Mouse (Mus musculus) Patski (cell line): Measurements from ENCODE around the gene C1ql4. TPM values are rescaled to one million over a fixed set of nuclear protein-coding genes. Genes with fewer than 3 reads are reported as not detected.

Source experiments
- ATAC-seq: fragments of 100-300 bp; one replicate; pipeline ENCODE4 v1.8.0; 2021
- CTCF ChIA-PET: fragments of 350-600 bp; sonication (Branson Sonifier 250); formaldehyde crosslinking; loops from one replicate; lab custom pipeline; 2022; ENCODE audit warnings: inconsistent platforms; lab: Charles Lee
- POLR2A ChIA-PET: fragments of 350-600 bp; sonication (Branson Sonifier 250); formaldehyde crosslinking; loops from one replicate; lab custom pipeline; 2022; ENCODE audit warnings: antibody characterized with exemption, inconsistent platforms; lab: Charles Lee
- DNase-seq: peaks from one replicate; pipeline ENCODE4 v3.0.0-alpha.2; 2011; ENCODE audit warnings: low read depth, low spot score
- H3K27me3 ChIP-seq: fragments of 371-371 bp; one replicate; pipeline ENCODE4 v1.5.1; 2021
- CTCF ChIP-seq: fragments of 100-300 bp; IDR thresholded peaks from one replicate; pipeline ENCODE4 v1.5.1; 2021
- in situ Hi-C: fragments of 300-500 bp; cut with MboI; formaldehyde crosslinking; loops from 3 replicates; pipeline ENCODE4 v1.11.1; 2018; ENCODE audit warnings: low pct_unique_long_range_greater_than_20kb, mixed read lengths
- polyA plus RNA-seq: library from polyadenylated mRNA; unstranded; gene quantifications from one replicate; pipeline ENCODE4 v1.2.3, GENCODE M21; 2021

The C1ql4 gene
- polyA plus RNA-seq = 0.24 TPM

DNA sequence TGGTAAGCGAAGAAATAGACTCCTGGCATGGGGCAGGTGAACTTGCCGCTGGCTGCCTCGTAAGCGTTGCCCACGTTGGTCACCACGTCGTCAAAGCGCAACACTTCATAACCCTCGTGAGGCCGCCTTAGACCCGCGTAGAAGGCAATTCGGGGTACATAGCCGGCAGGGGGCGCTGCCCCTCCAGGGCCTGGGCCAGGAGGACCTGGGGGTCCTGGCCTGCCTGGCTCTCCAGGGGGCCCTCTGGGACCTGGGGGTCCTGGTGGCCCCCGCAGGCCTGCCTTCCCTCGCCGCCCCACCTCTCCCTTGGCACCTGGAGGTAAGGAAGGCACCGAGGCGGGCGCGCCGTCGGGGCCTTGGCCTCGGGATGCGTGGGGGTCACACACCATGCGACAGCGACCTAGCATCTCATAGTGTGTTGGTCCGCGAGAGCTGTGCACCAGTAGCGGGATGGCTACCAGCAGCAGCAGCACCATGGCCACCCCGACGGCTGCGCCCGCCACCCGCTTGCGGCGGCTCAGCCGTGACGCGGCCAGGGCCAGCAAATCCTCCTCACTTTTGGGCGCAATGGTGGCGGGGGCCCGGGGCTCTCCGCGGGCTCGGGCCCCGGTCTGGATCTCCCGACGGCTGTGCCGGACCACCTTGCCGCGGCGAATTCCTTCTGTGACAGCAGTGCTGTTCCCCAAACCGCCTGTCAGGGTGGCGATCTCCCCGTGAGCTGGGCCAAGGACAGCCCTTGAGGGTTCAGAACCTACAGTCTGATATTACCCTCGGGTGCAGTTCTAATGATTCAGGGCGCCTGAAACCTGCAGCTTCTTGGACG lies at the start of gene C1ql4:
TSS of gene C1ql4 (minus strand) at position 565 of the 823 bp plus-strand sequence.
- POLR2A ChIA-PET = interaction anchor here (1.2 kb wide), 1 partner anchor 13 kb away, joined by 3 read pairs; the partner anchor contains the start of gene Troap
- ATAC-seq (no peak), DNase-seq (no peak)
- CTCF ChIA-PET = interaction anchor here (0.7 to 3.2 kb wide), 9 partner anchors 11 to 63 kb away, joined by 3 to 10 read pairs (median 4); no protein-coding TSS in a partner anchor
- no peaks in the 10 kb centered on the region for H3K27me3 ChIP-seq
- no peak for TF ChIP-seq CTCF
- in situ Hi-C loops = no loop called here

DNA sequence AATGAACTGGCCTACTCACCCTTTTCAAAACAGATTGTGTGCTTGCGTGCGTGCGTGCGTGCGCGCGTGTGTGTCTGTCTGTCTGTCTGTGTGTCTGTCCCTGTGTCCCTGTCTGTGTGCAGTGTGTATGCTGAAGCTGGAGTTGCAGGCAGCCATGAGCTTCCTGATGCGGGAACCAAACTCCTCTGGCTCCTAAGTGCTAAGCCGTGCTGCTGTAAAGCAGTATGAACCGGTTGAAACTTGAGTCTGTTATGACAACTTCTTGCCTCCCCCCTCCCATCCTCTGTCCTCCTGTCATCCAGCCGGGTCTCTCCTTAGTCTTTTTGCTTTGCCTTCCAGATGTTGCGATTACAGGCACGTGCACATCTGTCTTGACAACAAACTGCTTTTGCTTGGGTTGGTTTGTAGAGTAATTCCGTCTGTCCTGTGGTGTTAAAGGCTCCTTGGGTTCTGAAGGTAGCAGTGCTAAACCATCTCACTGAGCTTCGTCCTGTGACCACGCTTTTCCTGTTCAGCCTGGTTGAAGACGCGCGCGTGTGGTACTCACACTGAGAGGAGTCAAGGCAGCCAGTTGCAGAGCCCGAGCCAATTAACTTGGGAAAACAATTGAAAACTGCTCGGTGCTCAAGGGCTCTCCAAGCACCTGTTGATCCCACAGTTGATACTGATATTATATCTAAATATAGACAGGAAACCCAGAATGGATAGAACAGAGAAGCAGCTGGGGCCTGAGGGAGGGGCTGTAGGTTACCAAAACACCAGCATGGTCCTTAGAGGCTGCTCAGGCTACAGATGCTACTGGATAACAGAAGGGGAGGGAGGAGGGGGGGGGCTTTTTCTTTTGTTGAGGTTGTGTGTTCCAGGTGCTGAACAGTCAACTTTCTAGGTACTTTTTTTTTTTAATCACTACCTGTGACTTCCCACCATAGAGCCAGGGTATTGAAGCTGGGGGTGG lies 42.6 kb upstream of the C1ql4 start:
- no peak for DNase-seq
- H3K27me3 ChIP-seq = no peaks in the 10 kb centered on the region
- CTCF ChIA-PET = interaction anchor here (1.1 kb wide), 1 partner anchor 9 kb away, joined by 3 read pairs; no protein-coding TSS in a partner anchor
- in situ Hi-C loops = no loop called here
- POLR2A ChIA-PET = no interaction called here
- no peak for ATAC-seq
- TF ChIP-seq CTCF = no peak

DNA sequence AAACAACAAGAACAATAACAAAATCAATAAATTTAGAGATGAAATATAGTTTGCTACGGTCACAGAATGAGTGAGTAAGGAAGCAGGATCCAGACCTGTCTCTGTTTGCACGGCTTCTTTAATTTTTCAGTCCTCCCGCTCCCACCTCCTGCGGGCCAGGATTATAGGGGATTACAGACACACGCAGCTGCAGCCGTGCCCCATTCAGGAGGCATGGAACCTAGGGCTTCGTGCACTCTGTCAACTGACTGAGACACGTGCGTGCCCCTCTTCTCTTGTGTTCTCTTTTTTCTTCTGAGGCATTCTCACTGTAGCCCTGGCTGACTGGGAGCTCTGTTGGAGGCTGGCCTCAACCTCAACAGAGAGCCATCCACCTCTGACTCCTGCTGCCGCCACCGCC lies 41.8 kb upstream of the C1ql4 start:
- ATAC-seq = no peak
- CTCF ChIA-PET = no interaction called here
- DNase-seq = no peak
- TF ChIP-seq CTCF = no peak
- H3K27me3 ChIP-seq = no peaks in the 10 kb centered on the region
- POLR2A ChIA-PET = no interaction called here
- in situ Hi-C loops = no loop called here

DNA sequence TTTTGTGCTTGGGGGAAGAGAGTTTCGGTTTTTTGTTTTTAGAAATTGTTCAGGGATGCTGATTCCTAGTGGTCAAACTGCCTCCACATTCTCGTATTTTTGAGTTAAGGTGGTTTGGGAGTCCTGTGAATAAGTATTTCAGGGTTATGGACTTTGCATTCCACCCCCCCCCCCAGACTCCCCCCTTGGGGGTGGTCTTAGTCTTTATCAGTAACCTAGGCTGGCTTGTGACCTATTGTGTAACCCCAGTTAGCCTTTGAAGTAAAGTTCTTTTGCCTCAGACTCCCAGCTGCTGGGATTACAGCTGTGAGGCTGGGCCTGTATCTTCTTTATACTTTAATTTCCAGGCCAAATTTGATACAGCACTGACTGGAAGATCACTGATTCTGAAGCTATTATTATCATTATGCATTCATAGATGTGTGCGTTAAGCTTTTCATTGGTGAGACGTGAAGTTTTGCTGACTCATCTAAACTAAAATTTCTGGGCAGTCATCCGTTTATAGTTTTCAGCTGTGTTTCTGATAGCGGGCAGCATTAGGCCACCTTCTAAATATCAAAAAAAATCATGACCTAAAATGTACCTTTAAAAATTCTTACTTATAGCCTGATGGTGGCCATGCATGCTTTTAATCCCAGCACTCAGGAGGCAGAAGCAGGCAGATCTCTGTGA lies 40.4 kb upstream of the C1ql4 start:
- DNase-seq (no peak), ATAC-seq (no peak)
- no peak for TF ChIP-seq CTCF
- POLR2A ChIA-PET = interaction anchor here (0.6 kb wide), 1 partner anchor 96 kb away, joined by 4 read pairs; no protein-coding TSS in a partner anchor
- no peaks in the 10 kb centered on the region for H3K27me3 ChIP-seq
- in situ Hi-C loops = no loop called here
- CTCF ChIA-PET = no interaction called here

DNA sequence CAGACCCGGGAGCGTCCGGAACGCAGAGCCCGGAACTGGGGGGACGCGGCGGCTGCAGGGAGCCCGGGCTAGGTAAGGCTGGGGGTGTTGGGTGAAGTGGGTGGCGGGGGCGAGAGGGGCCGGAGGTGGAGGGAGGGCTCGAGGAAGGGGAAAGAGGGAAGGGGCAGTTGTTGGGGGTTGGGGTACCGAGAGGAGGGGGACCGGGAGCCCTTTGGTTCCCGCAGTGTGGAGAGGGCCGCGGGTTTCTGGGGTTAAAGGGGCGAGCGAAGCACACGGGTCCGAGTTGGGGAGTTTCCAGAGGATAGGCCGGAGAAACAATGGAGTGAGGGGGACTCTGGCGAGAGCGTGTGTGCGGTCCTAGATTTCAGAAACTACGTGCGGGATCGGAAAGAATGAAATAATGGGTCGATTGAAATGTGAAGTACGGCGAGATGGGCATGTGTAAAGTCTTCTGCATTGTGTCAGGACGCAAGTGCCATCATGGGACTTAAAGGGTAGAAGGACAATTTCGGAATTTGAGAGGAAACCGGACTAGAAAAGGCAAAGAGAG lies 39.3 kb upstream of the C1ql4 start:
- no peak for ATAC-seq
- POLR2A ChIA-PET = no interaction called here

DNA sequence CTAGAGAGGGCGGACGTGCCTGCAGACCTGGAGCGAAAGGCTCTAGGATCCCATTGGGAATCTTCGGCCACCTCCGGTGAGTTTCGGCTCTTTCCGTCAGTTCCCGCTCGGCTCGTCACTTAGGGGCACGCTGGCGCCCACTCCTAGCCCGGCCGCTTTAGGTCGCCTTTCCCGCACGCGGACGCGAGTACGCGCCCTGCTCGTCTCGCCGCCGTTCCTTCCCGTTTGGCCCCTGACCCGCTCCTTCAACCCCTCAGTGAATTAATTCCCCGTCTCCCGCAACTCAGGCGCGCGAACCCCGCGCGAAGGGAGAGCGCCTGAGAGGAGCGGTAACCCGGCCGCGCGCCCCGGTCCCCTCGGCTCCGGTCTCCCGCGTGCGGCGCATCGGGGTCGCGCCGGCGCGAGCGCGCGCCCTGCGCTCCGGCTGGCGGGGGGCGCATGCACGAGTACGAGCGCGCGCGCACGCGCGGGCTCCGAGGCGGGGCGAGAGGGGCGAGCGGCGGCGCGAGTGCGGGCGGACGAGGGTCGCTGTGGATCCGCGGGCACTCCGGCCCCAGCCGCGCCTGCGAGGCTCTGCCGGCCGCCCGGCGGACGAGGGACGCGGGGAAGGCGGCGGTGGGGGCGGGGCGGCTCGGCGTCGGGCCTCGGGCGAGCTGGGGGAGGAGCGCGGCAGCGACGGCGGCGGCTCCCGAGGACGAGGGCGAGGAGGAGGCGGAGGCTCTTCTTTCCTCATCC lies 38.6 kb upstream of the C1ql4 start:
- DNase-seq = peak; percentile 30
- CTCF ChIA-PET = no interaction called here
- POLR2A ChIA-PET = no interaction called here
- H3K27me3 ChIP-seq = no peaks in the 10 kb centered on the region
- in situ Hi-C loops = no loop called here
- ATAC-seq = peak; percentile 73
- TF ChIP-seq CTCF = no peak

More for the DNA sequence above, 39.3 kb upstream of the C1ql4 start:
- no peak for DNase-seq
- TF ChIP-seq CTCF = no peak
- CTCF ChIA-PET = no interaction called here
- in situ Hi-C loops = no loop called here
- no peaks in the 10 kb centered on the region for H3K27me3 ChIP-seq

DNA sequence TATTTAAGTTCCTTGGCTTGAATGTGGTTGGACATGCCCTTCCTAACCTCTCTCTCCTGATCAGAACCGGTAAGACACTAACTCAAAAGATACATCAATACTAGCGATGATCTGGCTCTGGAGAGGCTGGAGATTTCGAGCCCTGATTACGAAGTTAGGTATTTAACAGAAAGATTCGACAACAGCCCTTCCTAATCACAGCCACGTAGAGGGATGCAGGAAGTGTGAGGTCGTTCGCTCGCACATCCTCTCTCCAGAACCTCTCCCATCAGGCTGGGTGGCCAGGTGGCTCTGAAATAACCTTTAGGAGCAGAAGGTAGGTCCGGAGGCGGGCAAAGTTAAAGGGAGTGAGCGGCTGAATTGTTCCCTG lies 38.1 kb upstream of the C1ql4 start, which contains the start of gene Spats2:
TSS of gene Spats2 (plus strand) at position 206 of the 370 bp plus-strand sequence.
- POLR2A ChIA-PET = interaction anchor here (0.7 kb wide), 1 partner anchor 287 kb away, joined by 5 read pairs; no protein-coding TSS in a partner anchor
- DNase-seq (no peak), ATAC-seq (no peak)
- CTCF ChIA-PET = no interaction called here
- no peak for TF ChIP-seq CTCF
- in situ Hi-C loops = no loop called here
- H3K27me3 ChIP-seq = no peaks in the 10 kb centered on the region

DNA sequence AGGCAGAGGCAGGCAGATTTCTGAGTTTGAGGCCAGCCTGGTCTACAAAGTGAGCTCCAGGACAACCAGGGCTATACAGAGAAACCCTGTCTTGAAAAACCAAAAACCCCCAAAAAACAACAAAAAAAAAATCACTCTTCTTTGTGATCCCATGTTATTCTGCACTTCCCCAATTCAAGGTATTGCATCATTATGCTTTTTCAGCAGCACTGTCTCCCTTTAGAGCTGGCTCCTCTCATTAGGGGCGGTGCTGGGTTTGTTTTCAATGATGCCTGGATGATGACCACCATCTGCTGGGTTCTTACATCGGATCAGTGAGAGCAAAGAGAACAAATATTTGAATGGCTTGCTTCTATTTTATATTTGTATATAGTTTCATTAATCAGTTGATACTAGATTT lies 35.0 kb upstream of the C1ql4 start:
- TF ChIP-seq CTCF = no peak
- DNase-seq (no peak), ATAC-seq (no peak)
- H3K27me3 ChIP-seq = no peaks in the 10 kb centered on the region
- ChIA-PET CTCF (interaction anchor here (1.0 to 2.0 kb wide), 2 partner anchors 24 to 81 kb away, joined by 3 to 6 read pairs; no protein-coding TSS in a partner anchor), POLR2A (no interaction called here)
- in situ Hi-C loops = no loop called here

DNA sequence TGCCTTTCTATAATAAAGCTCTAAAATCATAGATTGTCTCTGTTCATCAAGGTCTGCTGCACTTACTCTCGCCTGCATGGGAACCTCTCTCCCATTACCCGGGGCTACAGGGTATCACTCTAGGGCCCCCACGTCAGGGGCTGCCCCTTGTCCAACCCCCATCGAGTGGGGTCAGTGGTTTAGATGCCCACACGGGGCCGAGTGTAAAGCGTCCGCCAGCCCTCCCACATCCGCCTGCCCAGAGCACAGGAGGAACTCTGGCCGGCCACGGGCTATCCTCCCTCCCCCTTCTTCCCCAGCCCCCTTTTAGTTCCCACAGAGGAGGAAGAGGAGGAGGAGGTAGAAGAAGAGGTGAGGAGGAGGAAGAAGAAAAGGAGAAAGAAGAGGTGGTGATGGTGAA lies 33.2 kb upstream of the C1ql4 start:
- in situ Hi-C loops = no loop called here
- no peak for TF ChIP-seq CTCF
- no peak for DNase-seq
- no peaks in the 10 kb centered on the region for H3K27me3 ChIP-seq
- ATAC-seq = no peak
- POLR2A ChIA-PET = no interaction called here
- CTCF ChIA-PET = no interaction called here
